In genomic region chr19:25060375-25060774, GRCm38 (mm10) we compare ENCODE assay signal across 8 mouse cellular contexts.
DNase-seq lines count a peak whose midpoint lies in the region; ATAC-seq lines count a peak whose summit lies in the region.

No protein-coding gene starts in this region.

- no peaks in the 10 kb centered on the region for H3K27me3 ChIP-seq in embryonic facial prominence, embryonic 11.5 days (ENCODE audit: control insufficient read depth, insufficient read depth, low read length)
- H3K27me3 ChIP-seq in heart, embryonic 14.5 days (ENCODE audit: control insufficient read depth, insufficient read depth, low read length), result 0 out of 2 replicates have a peak, but pooled peaks cover 3% of the 10 kb centered on the region
- no peaks in the 10 kb centered on the region for H3K27me3 ChIP-seq in kidney, embryonic 16.5 days (ENCODE audit: insufficient read depth, low read length)
- H3K27me3 ChIP-seq in stomach, embryonic 15.5 days (replicated peaks), result no peaks in the 10 kb centered on the region

- no peaks in the 10 kb centered on the region for H3K4me1 ChIP-seq in embryonic facial prominence, embryonic 11.5 days (ENCODE audit: control insufficient read depth, insufficient read depth, low read length)
- H3K4me1 ChIP-seq in heart, embryonic 14.5 days (ENCODE audit: control insufficient read depth in 2 of 2, insufficient read depth in 2 of 2, low read length in 2 of 2), result peaks cover 5 to 23% of the 10 kb centered on the region in 2 experiments; a peak in 3 of 4 replicates
- peaks cover 13% of the 10 kb centered on the region for H3K4me1 ChIP-seq in kidney, embryonic 16.5 days (ENCODE audit: insufficient read depth, low read length)
- H3K4me1 ChIP-seq in stomach, embryonic 15.5 days, result peaks cover 9% of the 10 kb centered on the region

- no peaks in the 10 kb centered on the region for H3K36me3 ChIP-seq in embryonic facial prominence, embryonic 11.5 days (replicated peaks; ENCODE audit: control insufficient read depth, insufficient read depth, low read depth, low read length)
- H3K36me3 ChIP-seq in heart, embryonic 14.5 days (ENCODE audit: control insufficient read depth, insufficient read depth, low read length), result no peaks in the 10 kb centered on the region
- H3K36me3 ChIP-seq in kidney, embryonic 16.5 days (ENCODE audit: insufficient read depth, low read length), result no peaks in the 10 kb centered on the region
- no peaks in the 10 kb centered on the region for H3K36me3 ChIP-seq in stomach, embryonic 15.5 days

- H3K4me3 ChIP-seq in embryonic facial prominence, embryonic 11.5 days (ENCODE audit: low read depth, low read length), result no peak overlapping the region
- H3K4me3 ChIP-seq in heart, embryonic 14.5 days (ENCODE audit: control insufficient read depth in 1 of 2, insufficient read depth in 1 of 2, low read depth in 1 of 2, low read length in 2 of 2), result peak overlapping the region in 1 of 2 experiments; percentile 9; a peak in 1 of 4 replicates
- H3K4me3 ChIP-seq in kidney, embryonic 16.5 days (ENCODE audit: low read length), result peak overlapping the region; percentile 32
- H3K4me3 ChIP-seq in stomach, embryonic 15.5 days (replicated peaks), result no peak overlapping the region

- peak; percentile 52 for ATAC-seq in frontal cortex, adult (ENCODE audit: low TSS enrichment)
- ATAC-seq in embryonic facial prominence, embryonic 11.5 days (replicated peaks; ENCODE audit: insufficient number of reproducible peaks, low FRiP score, low TSS enrichment, low read depth), result peak; percentile 62; the same call in 1 of the 2 replicates
- no peak for ATAC-seq in heart, embryonic 14.5 days (ENCODE audit: insufficient number of reproducible peaks, insufficient read depth, low FRiP score, low read depth)
- peak; percentile 85 for ATAC-seq in kidney, embryonic 16.5 days (ENCODE audit: low FRiP score, low TSS enrichment)
- ATAC-seq in stomach, embryonic 15.5 days (ENCODE audit: insufficient read depth, low FRiP score, low read depth), result no peak

- peak overlapping the region; percentile 10 for H3K4me2 ChIP-seq in embryonic facial prominence, embryonic 11.5 days (ENCODE audit: low read depth, low read length)
- H3K4me2 ChIP-seq in heart, embryonic 14.5 days (ENCODE audit: low read length), result peak overlapping the region; percentile 51
- peak overlapping the region; percentile 51 for H3K4me2 ChIP-seq in kidney, embryonic 16.5 days (replicated peaks; ENCODE audit: low read depth, low read length)
- H3K4me2 ChIP-seq in stomach, embryonic 15.5 days, result peak overlapping the region; percentile 45

- 12% methylated on average over 9 of the region's 9 CpGs for WGBS in embryonic facial prominence, embryonic 11.5 days
- 31% methylated on average over 9 of the region's 9 CpGs for WGBS in heart, embryonic 14.5 days
- 9% methylated on average over 9 of the region's 9 CpGs for WGBS in kidney, embryonic 16.5 days
- WGBS in stomach, embryonic 15.5 days, result 19% methylated on average over 9 of the region's 9 CpGs

- DNase-seq in frontal cortex, postnatal 25 days (ENCODE audit: low spot score in 2 of 2), result no peak
- peak; percentile 25 for DNase-seq in embryonic facial prominence, embryonic 11.5 days (ENCODE audit: low spot score)
- no peak for DNase-seq in left cerebral cortex, adult 11 months (ENCODE audit: low spot score)
- no peak for DNase-seq in urinary bladder, adult 18-20 months (ENCODE audit: low spot score in 2 of 2)

- no peaks in the 10 kb centered on the region for H3K9me3 ChIP-seq in embryonic facial prominence, embryonic 11.5 days (replicated peaks; ENCODE audit: control insufficient read depth, low read length)
- no peaks in the 10 kb centered on the region for H3K9me3 ChIP-seq in heart, embryonic 14.5 days (ENCODE audit: control insufficient read depth, low read length)
- H3K9me3 ChIP-seq in kidney, embryonic 16.5 days (ENCODE audit: low read length), result no peaks in the 10 kb centered on the region
- H3K9me3 ChIP-seq in stomach, embryonic 15.5 days, result no peaks in the 10 kb centered on the region

- H3K9ac ChIP-seq in embryonic facial prominence, embryonic 11.5 days (replicated peaks; ENCODE audit: low read length), result no peak overlapping the region
- H3K9ac ChIP-seq in heart, embryonic 14.5 days (ENCODE audit: low read length), result 0 out of 2 replicates have a peak overlapping the region, but pooled peaks have one; percentile 40
- H3K9ac ChIP-seq in kidney, embryonic 16.5 days (replicated peaks; ENCODE audit: low read length), result peak overlapping the region; percentile 17; the same call in 1 of the 2 replicates
- H3K9ac ChIP-seq in stomach, embryonic 15.5 days, result no peak overlapping the region

- peak overlapping the region; percentile 52; the same call in 1 of the 2 replicates for H3K27ac ChIP-seq in embryonic facial prominence, embryonic 11.5 days (replicated peaks; ENCODE audit: low read depth, low read length)
- no peak overlapping the region for H3K27ac ChIP-seq in heart, embryonic 14.5 days (replicated peaks in 1 of 2; ENCODE audit: control insufficient read depth in 1 of 2, insufficient read depth in 1 of 2, low read depth in 2 of 2, low read length in 2 of 2)
- H3K27ac ChIP-seq in kidney, embryonic 16.5 days (ENCODE audit: low read length), result peak overlapping the region; percentile 43; the same call in 1 of the 2 replicates
- peak overlapping the region; percentile 79 for H3K27ac ChIP-seq in stomach, embryonic 15.5 days

Comparison
In these comparisons a context has a peak if more than half of its experiments do, and no peak if none do; other contexts are left out.
1. ATAC-seq: peak in frontal cortex, adult (single experiment), embryonic facial prominence, embryonic 11.5 days (single experiment) and kidney, embryonic 16.5 days (single experiment); none in heart, embryonic 14.5 days (single experiment) and stomach, embryonic 15.5 days (single experiment).
2. H3K27ac ChIP-seq: peak in embryonic facial prominence, embryonic 11.5 days (single experiment), kidney, embryonic 16.5 days (single experiment) and stomach, embryonic 15.5 days (single experiment); none in heart, embryonic 14.5 days (0 of 2).
3. H3K9ac ChIP-seq: peak in heart, embryonic 14.5 days (single experiment) and kidney, embryonic 16.5 days (single experiment); none in embryonic facial prominence, embryonic 11.5 days (single experiment) and stomach, embryonic 15.5 days (single experiment).
4. Peak in every context shown above with its lines, with median percentiles within 50 percentile points of each other: H3K4me2 ChIP-seq.